Mouse (Mus musculus) heart, postnatal 0 days (tissue): ENCODE results near the gene Ceacam15.

Experiments used
- CTCF ChIP-seq: IDR thresholded peaks from 2 replicates; pipeline ENCODE4 v1.5.1; 2016; ENCODE audit warnings: antibody characterized with exemption, control low read depth, low read depth
- EP300 ChIP-seq: IDR thresholded peaks from 2 replicates; pipeline ENCODE4 v1.6.1; 2016; ENCODE audit warnings: antibody characterized with exemption, low read depth

- TF ChIP-seq CTCF (no peak), EP300 (no peak)
These were observed 30.9 kb upstream of the Ceacam15 start for GRCm38 (mm10) chr7:16706385-16706784.
